Mouse (Mus musculus) liver, embryonic 16.5 days (tissue): Measurements from ENCODE around the gene Utf1. TPM values are rescaled to one million over a fixed set of nuclear protein-coding genes. Genes with fewer than 3 reads are reported as not detected.

Experiments
- ATAC-seq: fragments of 200-750 bp; cut with Nextera tagmentation; 2 replicates; pipeline ENCODE4 v1.8.0; 2017; ENCODE audit warnings: low read depth, mild to moderate bottlenecking, moderate number of reproducible peaks, moderate library complexity
- H3K27ac ChIP-seq: fragments of 300-500 bp; sonication (generic); 2 replicates; pipeline ENCODE4 v1.5.1; 2014; ENCODE audit warnings: mild to moderate bottlenecking, low read length
- H3K27me3 ChIP-seq: fragments of 300-500 bp; sonication (generic); 2 replicates; pipeline ENCODE4 v1.6.1; 2014; ENCODE audit warnings: low read depth, low read length, mixed read lengths; ENCODE audit not compliant: control insufficient read depth, insufficient read depth
- H3K36me3 ChIP-seq: fragments of 300-500 bp; sonication (generic); 2 replicates; pipeline ENCODE4 v1.6.1; 2014; ENCODE audit warnings: mild to moderate bottlenecking; ENCODE audit not compliant: control insufficient read depth, insufficient read depth
- H3K4me1 ChIP-seq: fragments of 300-500 bp; sonication (generic); 2 replicates; pipeline ENCODE4 v1.6.1; 2014; ENCODE audit warnings: low read depth, low read length, mixed read lengths; ENCODE audit not compliant: control insufficient read depth
- H3K4me2 ChIP-seq: fragments of 300-500 bp; sonication (generic); 2 replicates; pipeline ENCODE4 v1.6.1; 2014; ENCODE audit warnings: low read depth, low read length, mixed read lengths
- H3K4me3 ChIP-seq: fragments of 300-500 bp; sonication (generic); 2 replicates; pipeline ENCODE4 v1.5.1; 2014; ENCODE audit warnings: low read depth, mild to moderate bottlenecking, low read length
- H3K9ac ChIP-seq: fragments of 300-500 bp; sonication (generic); 2 replicates; pipeline ENCODE4 v1.6.1; 2014; ENCODE audit warnings: low read depth, low read length
- H3K9me3 ChIP-seq: fragments of 300-500 bp; sonication (generic); replicated peaks from 2 replicates; pipeline ENCODE4 v1.6.1; 2016; ENCODE audit warnings: low read length; ENCODE audit not compliant: control insufficient read depth
- WGBS: fragments of 180-500 bp; shearing (Covaris S2); extraction: QIAGEN DNeasy Blood & Tissue Kit; methylation state at CpG from one replicate; pipeline ENCODE4 v1.1.7; 2014; ENCODE audit not compliant: insufficient replicate concordance; 5-methylcytosine and 5-hydroxymethylcytosine counted together
- polyA plus RNA-seq: library from polyadenylated mRNA; unstranded; fragments of >200 nt; fragmentation: Nextera tagmentation; extraction: Ambion mirVana; gene quantifications from 2 replicates; pipeline ENCODE4 v1.2.1, GENCODE M21; 2015

Gene Utf1
- polyA plus RNA-seq, 1 experiment from 2014 or later: not detected

DNA sequence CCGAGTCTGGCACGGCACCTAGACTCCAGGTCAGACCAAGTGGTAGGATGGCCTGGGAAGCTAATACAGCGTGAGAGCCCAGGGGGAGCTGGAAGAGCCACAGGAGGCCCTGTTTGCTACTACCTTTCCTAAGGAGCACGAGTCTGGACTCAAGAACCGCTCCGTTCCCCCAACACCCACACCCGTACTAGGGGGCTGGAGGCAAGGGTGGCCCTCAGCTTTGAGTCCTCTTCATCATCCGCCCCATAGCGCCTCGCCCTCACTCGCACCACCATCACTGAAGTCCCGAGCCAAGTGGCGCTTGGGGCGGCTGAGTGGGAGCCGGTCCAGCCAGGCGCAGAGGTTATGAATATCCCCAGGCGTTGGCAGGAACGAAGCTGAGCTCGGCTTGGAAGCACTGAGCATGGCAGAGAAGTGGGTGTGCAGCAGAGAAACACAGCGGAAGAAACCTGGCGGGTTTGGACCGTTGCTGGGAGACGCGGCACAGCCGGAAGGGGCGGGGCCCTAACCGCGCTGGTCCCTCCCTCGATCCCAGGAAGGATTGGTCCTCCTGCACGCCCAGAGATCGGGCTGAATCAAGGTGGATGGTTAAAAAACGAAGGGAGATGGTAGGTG lies 34.8 kb downstream of the Utf1 start, which contains the start of gene 6430531B16Rik:
TSS of gene 6430531B16Rik (minus strand) at position 478 of the 615 bp plus-strand sequence.
- Histone ChIP-seq H3K4me3 (peak within 1 kb of the TSS; percentile 60), H3K9me3 (no peaks in the 10 kb centered on the region), H3K27me3 (no peaks in the 10 kb centered on the region), H3K9ac (peak within 1 kb of the TSS; percentile 31; the same call in 1 of the 2 replicates), H3K27ac (no peak within 1 kb of the TSS), H3K36me3 (no peaks in the 10 kb centered on the region), H3K4me1 (peaks cover 11% of the 10 kb centered on the region), H3K4me2 (peak within 1 kb of the TSS; percentile 77)
- WGBS: 6% methylated on average over 32 of the region's 32 CpGs
- peak; percentile 68 for ATAC-seq

GRCm38 (mm10) chr7:139979011-139979719 lies 35.6 kb downstream of the Utf1 start:
- H3K27ac ChIP-seq: no peak overlapping the region
- H3K4me3 ChIP-seq: peak overlapping the region; percentile 60
- no peaks in the 10 kb centered on the region for H3K9me3 ChIP-seq
- peaks cover 11% of the 10 kb centered on the region for H3K4me1 ChIP-seq
- WGBS: 33% methylated on average over 13 of the region's 13 CpGs
- H3K36me3 ChIP-seq: no peaks in the 10 kb centered on the region
- peak overlapping the region; percentile 77 for H3K4me2 ChIP-seq
- ATAC-seq: no peak
- H3K9ac ChIP-seq: no peak overlapping the region
- H3K27me3 ChIP-seq: no peaks in the 10 kb centered on the region

DNA sequence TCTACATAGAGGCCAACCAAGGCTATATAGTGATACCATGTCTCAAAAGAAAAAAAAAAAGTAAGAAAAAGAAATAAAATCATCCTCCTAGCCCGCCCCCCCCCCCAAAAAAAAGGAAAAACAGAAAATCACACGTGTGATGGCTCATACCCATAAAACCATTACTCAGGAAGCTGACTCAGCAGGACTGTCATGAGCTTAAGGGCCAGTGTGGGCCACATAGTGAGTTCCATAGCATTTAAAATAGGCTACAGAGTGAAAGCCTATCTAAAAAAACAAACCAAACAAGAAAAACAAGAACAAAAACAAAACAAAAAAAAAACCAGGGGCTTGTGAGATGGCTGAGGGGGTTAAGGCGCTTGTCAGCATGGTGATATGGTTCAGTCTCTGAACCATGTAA lies 37.2 kb downstream of the Utf1 start:
- WGBS: 26% methylated on average over 3 of the region's 3 CpGs
- no peak for ATAC-seq
- no peaks in the 10 kb centered on the region for H3K27me3 ChIP-seq
- H3K4me3 ChIP-seq: no peak overlapping the region
- no peak overlapping the region for H3K9ac ChIP-seq
- H3K4me1 ChIP-seq: peaks cover 11% of the 10 kb centered on the region
- no peaks in the 10 kb centered on the region for H3K9me3 ChIP-seq
- no peak overlapping the region for H3K27ac ChIP-seq
- H3K36me3 ChIP-seq: no peaks in the 10 kb centered on the region
- H3K4me2 ChIP-seq: no peak overlapping the region

DNA sequence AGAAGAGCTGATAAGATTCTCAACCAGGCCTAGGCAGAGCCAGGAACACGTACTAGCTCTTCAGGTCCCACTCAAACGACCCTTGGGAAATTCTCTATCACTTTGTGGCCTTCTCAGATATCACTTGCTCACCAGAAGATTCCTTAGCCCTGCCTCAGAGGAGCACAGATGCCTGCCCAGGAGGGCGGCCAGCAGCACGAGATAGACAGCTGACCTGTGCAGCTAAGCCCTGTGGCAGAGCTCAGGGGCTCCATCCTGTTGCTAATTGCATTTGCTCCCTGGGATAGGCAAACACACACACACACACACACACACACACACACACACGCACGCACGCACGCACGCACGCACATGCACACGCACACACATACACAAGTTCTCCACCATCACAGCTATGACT lies 38.5 kb downstream of the Utf1 start:
- H3K4me2 ChIP-seq: no peak overlapping the region
- WGBS: 70% methylated on average over 11 of the region's 11 CpGs
- ATAC-seq: no peak
- H3K4me3 ChIP-seq: no peak overlapping the region
- H3K9me3 ChIP-seq: no peaks in the 10 kb centered on the region
- no peaks in the 10 kb centered on the region for H3K36me3 ChIP-seq
- no peaks in the 10 kb centered on the region for H3K27me3 ChIP-seq
- H3K27ac ChIP-seq: no peak overlapping the region
- H3K9ac ChIP-seq: no peak overlapping the region
- peaks cover 11% of the 10 kb centered on the region for H3K4me1 ChIP-seq

GRCm38 (mm10) chr7:139984505-139984904 lies 40.9 kb downstream of the Utf1 start:
- whole genome bisulfite sequencing: 72% methylated on average over 11 of the region's 11 CpGs
- Histone ChIP-seq H3K9ac (no peak overlapping the region), H3K4me1 (no peaks in the 10 kb centered on the region; the same call in 1 of the 2 replicates), H3K4me2 (no peak overlapping the region), H3K9me3 (no peaks in the 10 kb centered on the region), H3K4me3 (no peak overlapping the region), H3K36me3 (no peaks in the 10 kb centered on the region), H3K27ac (no peak overlapping the region), H3K27me3 (no peaks in the 10 kb centered on the region)
- ATAC-seq: peak; percentile 23; the same call in 1 of the 2 replicates

DNA sequence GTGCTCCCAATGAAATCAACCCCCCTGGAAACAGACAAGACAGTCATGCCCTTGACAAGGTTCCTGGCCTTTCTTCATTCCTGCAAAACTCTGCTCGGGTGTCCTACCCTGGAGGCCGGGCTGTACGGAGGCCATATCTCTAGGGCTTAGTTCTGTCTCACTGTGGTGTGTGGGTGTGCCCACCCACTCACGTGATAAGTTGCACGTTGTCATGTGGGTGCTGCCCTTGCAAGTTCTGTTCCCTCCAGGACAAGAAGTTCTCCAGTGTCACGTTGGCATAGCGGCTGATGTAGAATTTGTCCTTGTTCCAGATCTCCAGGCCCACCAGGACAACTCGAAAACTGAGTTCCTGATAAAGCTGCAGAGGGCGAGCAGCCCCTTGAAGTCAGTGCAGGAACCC lies 44.7 kb downstream of the Utf1 start:
- H3K4me3 ChIP-seq: no peak overlapping the region
- WGBS: 51% methylated on average over 9 of the region's 9 CpGs
- no peak overlapping the region for H3K27ac ChIP-seq
- no peaks in the 10 kb centered on the region for H3K36me3 ChIP-seq
- no peak overlapping the region for H3K9ac ChIP-seq
- H3K4me2 ChIP-seq: no peak overlapping the region
- H3K9me3 ChIP-seq: no peaks in the 10 kb centered on the region
- peaks cover 2% of the 10 kb centered on the region; the same call in 1 of the 2 replicates for H3K4me1 ChIP-seq
- no peaks in the 10 kb centered on the region for H3K27me3 ChIP-seq
- ATAC-seq: no peak

GRCm38 (mm10) chr7:139990864-139991394 lies 47.3 kb downstream of the Utf1 start:
- no peak overlapping the region for H3K9ac ChIP-seq
- WGBS: 46% methylated on average over 8 of the region's 8 CpGs
- H3K4me1 ChIP-seq: peaks cover 2% of the 10 kb centered on the region; the same call in 1 of the 2 replicates
- no peaks in the 10 kb centered on the region for H3K9me3 ChIP-seq
- H3K4me3 ChIP-seq: no peak overlapping the region
- no peaks in the 10 kb centered on the region for H3K27me3 ChIP-seq
- no peak for ATAC-seq
- no peak overlapping the region for H3K27ac ChIP-seq
- H3K4me2 ChIP-seq: no peak overlapping the region
- H3K36me3 ChIP-seq: 0 out of 2 replicates have a peak, but pooled peaks cover 1% of the 10 kb centered on the region

DNA sequence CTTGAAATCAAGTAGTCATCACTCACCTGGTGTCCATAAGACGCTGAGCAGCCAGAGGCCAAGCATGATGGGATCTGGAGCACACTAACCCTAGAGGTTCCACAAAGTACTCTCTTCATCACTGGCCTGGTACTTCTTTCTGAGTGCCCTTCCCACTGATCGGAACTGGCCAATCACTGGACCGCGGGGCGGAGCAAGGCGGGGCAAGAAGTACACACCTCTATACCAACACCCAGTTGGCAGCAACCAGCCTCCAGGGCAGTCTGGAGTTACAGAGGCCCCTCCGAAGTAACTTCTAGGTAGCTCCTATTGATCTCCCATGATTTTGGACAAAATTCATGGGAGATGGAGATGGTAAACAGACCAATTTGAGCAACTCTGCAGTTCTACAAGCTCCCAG lies 48.8 kb downstream of the Utf1 start, which contains the start of gene Adam8:
TSS of gene Adam8 (minus strand) at position 157 of the 400 bp plus-strand sequence.
- H3K36me3 ChIP-seq: peaks cover 9% of the 10 kb centered on the region; the same call in 1 of the 2 replicates
- H3K9ac ChIP-seq: no peak within 1 kb of the TSS
- no peak within 1 kb of the TSS for H3K4me2 ChIP-seq
- no peaks in the 10 kb centered on the region for H3K9me3 ChIP-seq
- WGBS: 13% methylated on average over 7 of the region's 7 CpGs
- peak; percentile 75 for ATAC-seq
- no peaks in the 10 kb centered on the region for H3K27me3 ChIP-seq
- H3K4me1 ChIP-seq: peaks cover 2% of the 10 kb centered on the region; the same call in 1 of the 2 replicates
- no peak within 1 kb of the TSS for H3K27ac ChIP-seq
- H3K4me3 ChIP-seq: no peak within 1 kb of the TSS; the same call in 1 of the 2 replicates

DNA sequence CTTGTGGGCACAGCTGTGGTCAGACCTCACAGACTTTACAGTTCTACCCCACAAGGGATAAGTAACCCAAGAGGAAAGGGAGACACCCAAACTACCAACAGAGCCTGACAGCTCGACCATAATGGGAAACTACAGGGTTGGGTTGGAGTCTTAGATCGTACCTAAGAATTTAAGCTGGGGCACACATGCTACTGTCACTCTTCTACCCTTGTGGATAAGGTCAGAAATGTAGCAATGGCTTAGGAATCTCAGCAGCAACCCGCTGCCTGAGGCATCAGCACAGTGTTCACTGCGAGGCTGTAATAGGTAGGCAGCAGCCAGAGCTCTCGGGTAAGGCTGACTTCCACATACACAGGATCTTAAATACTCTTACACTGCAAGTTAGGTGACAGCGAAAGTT lies 49.9 kb downstream of the Utf1 start:
- Histone ChIP-seq H3K4me2 (no peak overlapping the region), H3K4me1 (peaks cover 2% of the 10 kb centered on the region; the same call in 1 of the 2 replicates), H3K27ac (no peak overlapping the region), H3K27me3 (no peaks in the 10 kb centered on the region), H3K36me3 (peaks cover 14% of the 10 kb centered on the region), H3K4me3 (no peak overlapping the region), H3K9ac (no peak overlapping the region), H3K9me3 (no peaks in the 10 kb centered on the region)
- no peak for ATAC-seq
- 77% methylated on average over 6 of the region's 6 CpGs for WGBS
